Mouse (Mus musculus): ENCODE data around the gene Kcnv2. TPM values are rescaled to one million over a fixed set of nuclear protein-coding genes. Genes with fewer than 3 reads are reported as not detected.

The Kcnv2 gene
- not detected in 2 replicates for polyA plus RNA-seq (2015; fragmentation: Nextera tagmentation; extraction: Ambion mirVana)

DNA sequence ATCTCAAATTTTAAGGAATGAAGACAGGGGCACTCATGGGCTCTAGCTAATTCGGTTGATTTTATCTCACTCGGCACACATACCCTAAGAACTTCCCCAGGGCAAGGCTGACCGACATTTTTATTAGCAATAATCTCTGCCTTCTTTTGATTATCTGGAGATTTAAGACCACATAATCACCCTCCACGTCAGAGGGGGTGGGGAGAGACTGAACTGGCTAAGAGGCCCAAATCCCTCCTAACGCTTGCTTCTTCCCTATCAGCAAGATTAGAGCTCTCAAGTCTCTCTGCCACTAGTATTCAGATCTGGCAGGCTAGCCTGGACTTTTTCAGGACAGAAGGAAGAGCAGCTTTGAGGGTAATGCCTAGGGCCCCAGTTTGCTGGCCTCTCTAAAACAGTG, at the start of gene Kcnv2:
Kcnv2 (plus strand) TSS at position 308 of the 400 bp plus-strand sequence.
- Histone ChIP-seq H3K27ac (replicated peaks) (no peak within 1 kb of the TSS), H3K36me3 (no peaks in the 10 kb centered on the region), H3K4me2 (no peak within 1 kb of the TSS), H3K9me3 (replicated peaks) (no peaks in the 10 kb centered on the region), H3K4me1 (no peaks in the 10 kb centered on the region), H3K4me3 (replicated peaks) (no peak within 1 kb of the TSS), H3K9ac (replicated peaks) (no peak within 1 kb of the TSS), H3K27me3 (replicated peaks) (no peaks in the 10 kb centered on the region)
- no peak for ATAC-seq (ENCODE audit: low FRiP score)
- WGBS, result 54% methylated on average over 5 of the region's 5 CpGs

DNA sequence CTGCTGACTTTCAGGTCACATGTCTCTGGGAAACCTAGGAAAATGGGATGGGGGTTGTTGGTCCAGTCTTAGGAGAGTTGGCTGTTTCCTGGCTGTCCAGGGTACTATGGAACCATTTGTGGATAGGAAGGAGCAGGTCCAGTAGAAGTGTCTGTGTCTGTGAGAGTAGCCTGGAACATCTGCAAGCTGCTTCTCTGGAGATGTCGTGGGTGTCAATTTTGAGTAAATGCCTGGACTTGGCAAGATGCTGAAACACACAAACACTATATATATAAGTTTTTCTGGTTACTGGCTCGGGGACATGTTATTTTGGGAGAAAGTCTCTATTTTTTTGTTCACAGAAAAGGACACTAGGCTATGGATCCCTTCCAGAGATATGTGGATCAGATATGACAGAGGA, 49.0 kb upstream of the Kcnv2 start:
- WGBS, result 79% methylated on average over 2 of the region's 2 CpGs
- no peaks in the 10 kb centered on the region for H3K9me3 ChIP-seq (replicated peaks)
- no peak overlapping the region for H3K9ac ChIP-seq (replicated peaks)
- no peak overlapping the region for H3K4me3 ChIP-seq (replicated peaks)
- H3K4me1 ChIP-seq, result no peaks in the 10 kb centered on the region
- ATAC-seq (ENCODE audit: low FRiP score), result no peak
- no peak overlapping the region for H3K27ac ChIP-seq (replicated peaks)
- no peak overlapping the region for H3K4me2 ChIP-seq
- H3K36me3 ChIP-seq, result no peaks in the 10 kb centered on the region
- no peaks in the 10 kb centered on the region for H3K27me3 ChIP-seq (replicated peaks)

DNA sequence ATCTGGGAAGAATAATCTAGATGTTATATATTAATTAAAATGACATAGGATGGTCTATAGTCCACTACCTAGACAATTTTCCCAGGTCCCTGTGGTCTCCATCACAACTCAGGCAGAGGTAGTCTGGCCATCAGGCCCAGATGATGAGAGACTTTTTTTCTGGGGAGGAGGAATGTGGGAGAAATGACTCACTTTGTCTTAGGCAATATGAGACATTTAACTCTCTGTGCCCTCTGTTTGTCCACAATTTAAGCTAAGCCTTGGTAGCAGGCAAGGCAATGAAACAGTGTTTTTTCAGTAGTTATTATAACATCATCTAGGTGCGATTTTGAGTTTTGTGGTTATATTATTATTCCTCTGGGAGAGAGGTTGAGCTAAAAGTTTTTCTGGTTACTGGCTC, 48.0 kb upstream of the Kcnv2 start:
- H3K27ac ChIP-seq (replicated peaks), result no peak overlapping the region
- H3K36me3 ChIP-seq, result no peaks in the 10 kb centered on the region
- no peak overlapping the region for H3K9ac ChIP-seq (replicated peaks)
- H3K27me3 ChIP-seq (replicated peaks), result no peaks in the 10 kb centered on the region
- 96% methylated on average over 1 of the region's 1 CpGs for WGBS
- H3K4me3 ChIP-seq (replicated peaks), result no peak overlapping the region
- H3K4me1 ChIP-seq, result no peaks in the 10 kb centered on the region
- H3K4me2 ChIP-seq, result no peak overlapping the region
- ATAC-seq (ENCODE audit: low FRiP score), result no peak
- no peaks in the 10 kb centered on the region for H3K9me3 ChIP-seq (replicated peaks)

DNA sequence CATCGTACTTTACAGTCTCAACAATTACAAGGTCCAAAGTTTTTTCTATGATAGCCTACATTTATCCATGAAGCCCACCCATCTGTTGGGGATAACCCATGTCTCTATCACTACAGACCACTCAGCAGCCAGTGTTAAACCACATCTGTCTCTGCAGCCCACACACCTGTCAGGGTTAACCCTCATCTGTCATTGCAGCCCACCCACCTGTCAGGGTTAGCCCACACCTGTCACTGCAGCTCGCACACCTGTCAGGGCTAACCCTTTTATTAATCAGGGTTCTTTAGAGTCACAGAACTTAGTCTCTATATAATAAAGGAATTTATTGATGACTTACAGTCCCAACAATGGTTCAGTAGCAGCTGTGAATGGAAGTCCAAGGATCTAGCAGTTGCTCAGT, 43.2 kb upstream of the Kcnv2 start:
- no peak for ATAC-seq (ENCODE audit: low FRiP score)
- H3K9ac ChIP-seq (replicated peaks), result no peak overlapping the region
- no peaks in the 10 kb centered on the region for H3K4me1 ChIP-seq
- no peaks in the 10 kb centered on the region for H3K27me3 ChIP-seq (replicated peaks)
- WGBS, result 93% methylated on average over 2 of the region's 2 CpGs
- H3K36me3 ChIP-seq, result no peaks in the 10 kb centered on the region
- no peak overlapping the region for H3K4me2 ChIP-seq
- H3K4me3 ChIP-seq (replicated peaks), result no peak overlapping the region
- no peaks in the 10 kb centered on the region for H3K9me3 ChIP-seq (replicated peaks)
- no peak overlapping the region for H3K27ac ChIP-seq (replicated peaks)

DNA sequence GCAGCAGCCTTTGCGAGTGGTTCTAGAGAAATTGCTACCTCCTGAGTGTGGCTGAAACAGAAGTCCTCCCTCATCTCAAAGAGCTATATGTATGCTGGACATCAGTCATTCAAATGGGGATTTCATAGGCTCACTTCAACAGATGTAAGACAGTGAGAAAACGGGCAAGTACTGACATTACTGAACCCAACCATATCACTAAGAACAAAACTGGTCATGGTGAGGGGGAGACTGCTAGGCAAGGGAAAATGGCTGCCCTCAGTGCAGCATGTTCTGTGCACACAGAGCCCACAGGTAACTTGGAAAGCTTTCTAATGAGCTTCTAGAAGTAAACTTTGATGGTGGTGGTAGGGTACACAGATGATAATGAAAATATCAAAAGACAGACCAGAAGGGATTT, 12.3 kb upstream of the Kcnv2 start:
- no peaks in the 10 kb centered on the region for H3K4me1 ChIP-seq
- H3K36me3 ChIP-seq, result no peaks in the 10 kb centered on the region
- no peak overlapping the region for H3K9ac ChIP-seq (replicated peaks)
- WGBS, result 96% methylated on average over 2 of the region's 2 CpGs
- ATAC-seq (ENCODE audit: low FRiP score), result no peak
- no peaks in the 10 kb centered on the region for H3K27me3 ChIP-seq (replicated peaks)
- no peaks in the 10 kb centered on the region; the same call in 1 of the 2 replicates for H3K9me3 ChIP-seq (replicated peaks)
- H3K4me2 ChIP-seq, result no peak overlapping the region
- H3K27ac ChIP-seq (replicated peaks), result no peak overlapping the region
- H3K4me3 ChIP-seq (replicated peaks), result no peak overlapping the region

DNA sequence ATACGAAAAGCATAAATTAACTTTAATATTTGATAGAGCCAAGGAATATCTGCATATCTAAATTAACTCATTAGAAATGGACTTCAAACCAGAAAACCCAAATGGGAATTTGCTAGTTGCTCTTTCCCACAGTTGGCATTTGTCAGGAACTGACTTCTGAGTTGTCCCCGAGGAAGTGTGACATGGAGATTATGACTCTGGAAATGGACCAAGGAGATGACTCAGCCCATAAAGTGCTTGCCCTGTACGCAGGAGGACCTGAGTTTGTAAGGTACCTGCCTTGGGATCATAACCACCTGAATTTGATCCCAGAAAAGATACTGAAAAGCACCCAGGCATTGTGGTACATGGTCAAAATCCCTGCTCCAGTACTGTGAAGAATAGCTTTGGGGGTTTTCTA, 11.1 kb upstream of the Kcnv2 start:
- no peak for ATAC-seq (ENCODE audit: low FRiP score)
- no peak overlapping the region for H3K9ac ChIP-seq (replicated peaks)
- no peaks in the 10 kb centered on the region for H3K9me3 ChIP-seq (replicated peaks)
- WGBS, result 85% methylated on average over 3 of the region's 3 CpGs
- no peaks in the 10 kb centered on the region for H3K36me3 ChIP-seq
- no peaks in the 10 kb centered on the region for H3K4me1 ChIP-seq
- no peaks in the 10 kb centered on the region for H3K27me3 ChIP-seq (replicated peaks)
- no peak overlapping the region for H3K4me3 ChIP-seq (replicated peaks)
- no peak overlapping the region for H3K4me2 ChIP-seq
- H3K27ac ChIP-seq (replicated peaks), result no peak overlapping the region

DNA sequence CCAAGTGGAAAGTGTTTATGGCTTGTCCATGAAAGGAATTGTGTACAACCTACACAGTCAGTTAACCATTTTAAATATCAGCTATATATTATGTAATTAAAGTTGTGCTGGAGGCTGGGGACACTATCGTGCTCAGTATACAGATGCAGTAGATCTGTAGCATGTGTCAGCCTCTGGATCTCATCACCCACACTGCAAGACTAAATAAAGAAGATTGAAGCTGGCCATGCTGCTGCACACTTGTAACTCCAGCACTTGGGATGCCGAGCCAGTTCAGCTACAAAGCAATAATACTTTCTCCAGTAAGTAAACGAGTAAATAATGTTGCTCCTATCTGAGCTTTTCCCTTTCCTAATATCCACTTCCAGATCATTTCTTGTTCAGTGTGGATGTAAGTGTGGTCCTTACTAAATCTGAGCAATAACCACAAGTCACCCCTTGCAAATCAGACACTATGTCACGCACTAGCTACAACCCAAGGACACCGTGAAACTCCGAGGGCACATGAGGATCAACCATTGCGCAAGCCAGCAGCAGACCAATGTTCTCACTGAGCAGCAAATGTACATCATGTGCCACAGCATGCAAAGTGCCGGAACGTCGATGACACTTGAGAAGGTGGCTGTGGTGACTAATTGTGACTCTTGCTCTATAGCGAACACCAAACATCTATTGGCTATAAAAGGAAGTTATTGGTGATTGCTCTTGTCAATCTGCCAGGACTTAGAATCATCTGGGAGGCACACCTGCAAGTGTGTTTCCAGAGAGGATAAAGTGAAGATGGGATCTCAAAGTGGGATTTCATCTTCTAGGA, 9.9 kb upstream of the Kcnv2 start:
- no peaks in the 10 kb centered on the region for H3K4me1 ChIP-seq

DNA sequence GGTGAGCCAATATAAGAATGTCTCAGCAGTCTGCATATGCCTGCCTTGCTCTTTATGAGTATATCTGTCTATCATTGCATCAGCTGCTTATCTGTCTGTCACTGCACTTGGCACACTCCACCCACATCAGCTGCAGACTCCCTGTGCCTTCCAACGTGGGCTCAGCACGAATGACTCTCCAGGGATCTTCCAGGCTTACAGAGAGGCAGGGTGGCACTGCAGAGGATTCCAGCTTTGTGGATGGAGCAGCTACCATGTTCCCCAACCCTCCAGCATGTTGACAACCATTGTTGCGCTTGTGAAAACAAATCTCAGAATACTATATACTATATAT, 9.3 kb upstream of the Kcnv2 start:
- no peaks in the 10 kb centered on the region for H3K4me1 ChIP-seq
- 72% methylated on average over 3 of the region's 3 CpGs for WGBS
- H3K9me3 ChIP-seq (replicated peaks), result no peaks in the 10 kb centered on the region
- H3K4me3 ChIP-seq (replicated peaks), result no peak overlapping the region
- H3K36me3 ChIP-seq, result no peaks in the 10 kb centered on the region
- no peaks in the 10 kb centered on the region for H3K27me3 ChIP-seq (replicated peaks)
- H3K27ac ChIP-seq (replicated peaks), result no peak overlapping the region
- H3K4me2 ChIP-seq, result no peak overlapping the region
- H3K9ac ChIP-seq (replicated peaks), result no peak overlapping the region
- no peak for ATAC-seq (ENCODE audit: low FRiP score)

More for the DNA sequence above, 9.9 kb upstream of the Kcnv2 start:
- Histone ChIP-seq H3K4me3 (replicated peaks) (no peak overlapping the region), H3K9ac (replicated peaks) (no peak overlapping the region), H3K27ac (replicated peaks) (no peak overlapping the region), H3K9me3 (replicated peaks) (no peaks in the 10 kb centered on the region), H3K27me3 (replicated peaks) (no peaks in the 10 kb centered on the region), H3K4me2 (no peak overlapping the region), H3K36me3 (no peaks in the 10 kb centered on the region)
- no peak for ATAC-seq (ENCODE audit: low FRiP score)
- WGBS, result 86% methylated on average over 11 of the region's 11 CpGs

DNA sequence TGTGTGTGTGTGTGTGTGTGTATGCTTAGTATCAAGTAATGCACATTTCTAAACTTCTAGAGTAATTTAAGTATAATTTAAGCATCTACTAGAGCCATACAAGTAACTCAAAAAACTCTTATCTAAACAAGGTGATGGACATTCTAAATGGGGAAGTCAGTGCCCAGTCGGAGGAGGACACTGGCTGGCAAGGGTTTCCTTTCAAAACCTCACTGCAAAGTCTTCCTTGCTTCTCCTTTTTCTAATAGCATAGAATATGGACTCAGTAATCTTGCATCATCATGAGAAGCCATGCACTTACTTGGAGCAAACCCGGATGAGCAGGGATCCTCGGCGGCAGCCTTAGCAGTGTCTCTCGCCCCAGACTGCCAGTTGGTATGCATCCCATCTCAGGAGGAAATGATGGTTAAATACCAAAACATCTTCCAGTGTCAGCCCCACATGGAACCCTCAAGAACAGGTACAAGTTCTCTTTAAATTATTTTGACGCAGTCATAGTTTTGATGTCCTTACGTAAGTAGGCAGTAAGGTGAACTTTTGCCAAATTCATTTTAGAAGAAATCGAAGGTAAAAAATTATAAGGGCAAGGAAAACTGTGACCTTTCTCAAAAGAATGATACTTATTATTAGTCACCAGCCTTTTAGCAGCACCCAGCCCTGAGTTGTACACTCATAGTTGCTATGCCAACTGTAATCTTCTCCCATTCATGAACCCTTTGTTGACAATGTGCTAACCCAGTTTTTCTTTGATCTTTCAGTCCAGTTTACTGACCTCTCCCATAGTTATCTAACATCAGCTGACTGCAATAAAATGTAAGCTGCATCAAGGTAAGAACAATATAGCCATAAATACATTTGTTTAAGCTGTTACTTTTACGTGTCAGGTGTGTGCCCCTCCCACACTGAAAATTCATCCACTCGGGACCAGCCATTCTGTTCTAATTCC, 5.8 kb upstream of the Kcnv2 start:
- Histone ChIP-seq H3K36me3 (no peaks in the 10 kb centered on the region), H3K27me3 (replicated peaks) (no peaks in the 10 kb centered on the region), H3K9me3 (replicated peaks) (no peaks in the 10 kb centered on the region), H3K27ac (replicated peaks) (no peak overlapping the region), H3K4me2 (no peak overlapping the region), H3K4me1 (no peaks in the 10 kb centered on the region), H3K9ac (replicated peaks) (no peak overlapping the region), H3K4me3 (replicated peaks) (no peak overlapping the region)
- no peak for ATAC-seq (ENCODE audit: low FRiP score)
- 80% methylated on average over 10 of the region's 10 CpGs for WGBS

DNA sequence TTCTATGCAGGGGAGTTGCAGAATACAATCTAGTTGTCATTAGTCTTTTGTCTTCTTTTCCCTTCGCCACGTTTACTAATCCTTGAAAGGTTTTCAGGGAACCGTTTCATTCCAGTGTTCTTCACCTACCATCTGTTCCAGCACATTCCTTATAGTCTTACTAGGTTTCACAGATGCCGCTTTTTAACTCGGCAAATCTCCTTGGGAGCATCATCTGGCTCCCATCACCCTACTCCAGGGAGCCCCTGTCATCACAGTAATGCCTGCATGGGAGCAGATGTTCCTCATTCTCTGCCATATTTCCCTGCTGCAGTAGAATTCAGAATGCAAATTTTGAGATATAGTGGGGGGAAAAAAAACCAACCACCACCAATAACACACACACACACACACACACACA, 5.1 kb upstream of the Kcnv2 start:
- no peaks in the 10 kb centered on the region for H3K36me3 ChIP-seq
- H3K4me1 ChIP-seq, result no peaks in the 10 kb centered on the region
- no peak overlapping the region for H3K4me2 ChIP-seq
- 30% methylated on average over 5 of the region's 5 CpGs for WGBS
- H3K9ac ChIP-seq (replicated peaks), result no peak overlapping the region
- no peak overlapping the region for H3K27ac ChIP-seq (replicated peaks)
- H3K4me3 ChIP-seq (replicated peaks), result no peak overlapping the region
- no peaks in the 10 kb centered on the region for H3K27me3 ChIP-seq (replicated peaks)
- no peaks in the 10 kb centered on the region for H3K9me3 ChIP-seq (replicated peaks)
- no peak for ATAC-seq (ENCODE audit: low FRiP score)

DNA sequence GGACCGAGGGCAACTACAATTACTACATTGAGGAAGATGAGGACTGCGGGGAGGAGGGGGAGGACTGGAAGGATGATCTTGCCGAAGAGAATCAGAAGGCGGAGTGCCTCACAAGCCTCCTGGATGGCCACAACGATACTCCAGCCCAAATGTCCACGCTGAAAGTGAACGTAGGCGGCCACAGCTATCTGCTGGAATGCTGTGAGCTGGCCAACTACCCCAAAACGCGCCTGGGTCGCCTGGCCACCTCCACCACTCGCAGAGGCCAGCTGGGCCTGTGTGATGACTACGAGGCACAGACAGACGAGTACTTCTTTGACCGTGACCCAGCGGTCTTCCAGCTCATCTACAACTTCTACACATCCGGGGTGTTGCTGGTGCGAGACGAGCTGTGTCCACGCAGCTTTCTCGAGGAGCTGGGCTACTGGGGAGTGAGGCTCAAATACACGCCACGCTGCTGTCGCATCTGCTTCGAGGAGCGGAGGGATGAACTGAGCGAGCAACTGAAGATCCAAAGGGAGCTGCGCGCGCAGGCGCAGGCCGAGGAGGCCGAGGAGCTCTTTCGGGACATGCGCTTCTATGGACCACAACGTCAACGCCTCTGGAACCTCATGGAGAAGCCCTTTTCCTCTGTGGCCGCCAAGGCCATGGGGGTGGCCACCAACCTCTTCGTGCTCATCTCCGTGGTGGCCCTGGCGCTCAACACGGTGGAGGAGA, 681 bp downstream of the Kcnv2 start:
- no peaks in the 10 kb centered on the region for H3K27me3 ChIP-seq (replicated peaks)
- 97% methylated on average over 42 of the region's 42 CpGs for WGBS

More for the DNA sequence above, 681 bp downstream of the Kcnv2 start:
- H3K27ac ChIP-seq (replicated peaks), result no peak overlapping the region
- H3K4me2 ChIP-seq, result no peak overlapping the region
- no peaks in the 10 kb centered on the region for H3K36me3 ChIP-seq
- H3K9me3 ChIP-seq (replicated peaks), result no peaks in the 10 kb centered on the region
- no peak overlapping the region for H3K4me3 ChIP-seq (replicated peaks)
- no peaks in the 10 kb centered on the region for H3K4me1 ChIP-seq
- no peak overlapping the region for H3K9ac ChIP-seq (replicated peaks)
- no peak for ATAC-seq (ENCODE audit: low FRiP score)
